Mouse (Mus musculus): ENCODE data around the gene Ccdc13.

- TF ChIP-seq CTCF (conservative IDR thresholded peaks at IDR 0.05 in 1 of 2, IDR thresholded peaks at IDR 0.05 in 1 of 2; ENCODE audit: low read depth in 2 of 2, low read length in 2 of 2) (no peak), POLR2A (IDR thresholded peaks at IDR 0.05; ENCODE audit: low read depth, low read length) (no peak), ZKSCAN1 (IDR thresholded peaks at IDR 0.05; ENCODE audit: borderline replicate concordance, low read depth, low read length) (no peak), EP300 (IDR thresholded peaks at IDR 0.05; ENCODE audit: low read length) (no peak), JUND (conservative IDR thresholded peaks at IDR 0.05; ENCODE audit: low read depth, low read length) (no peak)
These were observed 31.7 kb downstream of the Ccdc13 start for GRCm38 (mm10) chr9:121807546-121807945.
